Mouse (Mus musculus) forebrain, embryonic 15.5 days (tissue): ENCODE results near the gene Hoxa11. TPM values are rescaled to one million over a fixed set of nuclear protein-coding genes. Genes with fewer than 3 reads are reported as not detected.
A peak's percentile ranks its signal among the peaks of the same experiment; 100 is the strongest.

Experiments used
- ATAC-seq: fragments of 200-750 bp; cut with Nextera tagmentation; replicated peaks from 2 replicates; pipeline ENCODE4 v1.8.0; 2017; ENCODE audit warnings: mild to moderate bottlenecking, moderate TSS enrichment, moderate library complexity
- H3K27ac ChIP-seq: fragments of 300-500 bp; sonication (generic); replicated peaks from 2 replicates; pipeline ENCODE4 v1.5.1; 2015; ENCODE audit warnings: mild to moderate bottlenecking, inconsistent platforms
- H3K27me3 ChIP-seq: fragments of 300-500 bp; sonication (generic); 2 replicates; pipeline ENCODE4 v1.6.1; 2015; ENCODE audit warnings: inconsistent platforms
- H3K36me3 ChIP-seq: fragments of 300-500 bp; sonication (generic); 2 replicates; pipeline ENCODE4 v1.6.1; 2015; ENCODE audit warnings: mild to moderate bottlenecking, inconsistent platforms
- H3K4me1 ChIP-seq: fragments of 300-500 bp; sonication (generic); 2 replicates; pipeline ENCODE4 v1.6.1; 2015; ENCODE audit warnings: inconsistent platforms
- H3K4me2 ChIP-seq: fragments of 300-500 bp; sonication (generic); replicated peaks from 2 replicates; pipeline ENCODE4 v1.6.1; 2015; ENCODE audit warnings: mild to moderate bottlenecking, inconsistent platforms
- H3K4me3 ChIP-seq: fragments of 300-500 bp; sonication (generic); 2 replicates; pipeline ENCODE4 v1.5.1; 2015; ENCODE audit warnings: mild to moderate bottlenecking, inconsistent platforms
- H3K9ac ChIP-seq: fragments of 300-500 bp; sonication (generic); replicated peaks from 2 replicates; pipeline ENCODE4 v1.6.1; 2015; ENCODE audit warnings: mild to moderate bottlenecking, inconsistent platforms
- H3K9me3 ChIP-seq: fragments of 300-500 bp; sonication (generic); 2 replicates; pipeline ENCODE4 v1.6.1; 2016; ENCODE audit warnings: inconsistent platforms
- WGBS: fragments of 180-500 bp; shearing (Covaris S2); methylation state at CpG from one replicate; pipeline ENCODE4 v1.1.7; 2015; ENCODE audit warnings: mixed read lengths; 5-methylcytosine and 5-hydroxymethylcytosine counted together
- polyA plus RNA-seq: library from polyadenylated mRNA; unstranded; fragments of >200 nt; fragmentation: Nextera tagmentation; extraction: Ambion mirVana; gene quantifications from 2 replicates; pipeline ENCODE4 v1.2.1, GENCODE M21; 2015

Gene Hoxa11
- polyA plus RNA-seq, 1 experiment from 2014 or later: not detected

GRCm38 (mm10) chr6:52225612-52226568 is 19.7 kb downstream of the Hoxa11 start:
- H3K4me1 ChIP-seq: peaks cover 7% of the 10 kb centered on the region

GRCm38 (mm10) chr6:52224895-52225611 is 20.6 kb downstream of the Hoxa11 start:
- WGBS: 2% methylated on average over 36 of the region's 36 CpGs
- H3K4me3 ChIP-seq: no peak overlapping the region
- peaks cover 7% of the 10 kb centered on the region for H3K4me1 ChIP-seq
- no peaks in the 10 kb centered on the region for H3K9me3 ChIP-seq
- no peak for ATAC-seq
- H3K4me2 ChIP-seq: no peak overlapping the region
- no peaks in the 10 kb centered on the region for H3K36me3 ChIP-seq
- H3K9ac ChIP-seq: no peak overlapping the region
- H3K27me3 ChIP-seq: peaks cover 98% of the 10 kb centered on the region
- H3K27ac ChIP-seq: no peak overlapping the region

More at GRCm38 (mm10) chr6:52225612-52226568, 19.7 kb downstream of the Hoxa11 start:
- H3K4me2 ChIP-seq: no peak overlapping the region
- H3K9ac ChIP-seq: no peak overlapping the region
- WGBS: 2% methylated on average over 69 of the region's 69 CpGs
- no peak for ATAC-seq
- no peaks in the 10 kb centered on the region for H3K9me3 ChIP-seq
- H3K4me3 ChIP-seq: no peak overlapping the region
- peaks cover 98% of the 10 kb centered on the region for H3K27me3 ChIP-seq
- H3K27ac ChIP-seq: no peak overlapping the region
- no peaks in the 10 kb centered on the region for H3K36me3 ChIP-seq

DNA sequence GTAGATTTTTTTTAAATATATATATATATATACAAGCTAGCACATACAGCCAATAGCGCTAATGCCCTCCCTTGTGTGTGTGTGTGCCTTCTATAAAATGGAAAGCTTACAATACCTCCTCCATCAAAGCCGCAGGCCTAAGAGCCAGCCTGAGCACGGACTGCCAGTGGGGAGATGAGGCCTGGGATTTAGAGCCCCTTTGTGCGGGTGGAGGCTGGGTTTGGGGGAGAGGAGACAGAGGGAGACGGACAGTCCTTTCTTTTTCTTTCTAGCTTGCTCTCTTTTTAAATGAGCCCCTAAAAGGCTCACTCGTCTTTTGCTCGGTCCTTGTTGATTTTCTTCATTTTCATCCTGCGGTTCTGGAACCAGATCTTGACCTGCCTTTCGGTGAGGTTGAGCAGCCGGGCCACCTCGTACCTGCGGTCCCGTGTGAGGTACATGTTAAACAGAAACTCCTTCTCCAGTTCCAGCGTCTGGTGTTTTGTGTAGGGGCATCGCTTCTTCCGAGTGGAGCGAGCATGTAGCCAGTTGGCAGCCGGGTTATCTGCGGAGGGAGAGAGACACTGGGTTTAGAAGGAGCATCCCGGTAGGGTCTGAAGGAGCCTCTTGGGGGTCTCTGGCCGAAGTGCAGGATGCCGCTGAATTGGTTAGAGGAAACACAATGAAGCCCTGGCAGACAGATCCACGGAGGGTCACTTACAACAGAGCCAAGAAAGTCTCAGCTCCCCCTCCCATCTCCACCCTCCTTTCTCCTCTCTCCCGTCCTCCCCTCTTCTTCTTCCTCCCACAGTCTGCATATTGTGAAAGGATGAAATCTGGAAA is 21.5 kb downstream of the Hoxa11 start:
- Histone ChIP-seq H3K4me2 (no peak overlapping the region), H3K4me3 (no peak overlapping the region), H3K9ac (no peak overlapping the region), H3K27ac (no peak overlapping the region), H3K4me1 (peaks cover 7% of the 10 kb centered on the region), H3K36me3 (no peaks in the 10 kb centered on the region), H3K9me3 (no peaks in the 10 kb centered on the region), H3K27me3 (peaks cover 98% of the 10 kb centered on the region)
- 1% methylated on average over 24 of the region's 24 CpGs for WGBS
- no peak for ATAC-seq

GRCm38 (mm10) chr6:52222729-52223128 is 22.9 kb downstream of the Hoxa11 start:
- Histone ChIP-seq H3K27ac (no peak overlapping the region), H3K27me3 (peaks cover 100% of the 10 kb centered on the region), H3K9me3 (no peaks in the 10 kb centered on the region), H3K9ac (no peak overlapping the region), H3K4me1 (peaks cover 7% of the 10 kb centered on the region), H3K36me3 (no peaks in the 10 kb centered on the region), H3K4me2 (no peak overlapping the region), H3K4me3 (no peak overlapping the region)
- ATAC-seq: no peak
- WGBS: 12% methylated on average over 13 of the region's 13 CpGs

- no peak; the same call in 1 of the 2 replicates for ATAC-seq
- Histone ChIP-seq H3K4me2 (peak overlapping the region; percentile 78), H3K9me3 (no peaks in the 10 kb centered on the region), H3K9ac (no peak overlapping the region), H3K27ac (no peak overlapping the region), H3K36me3 (no peaks in the 10 kb centered on the region), H3K4me1 (peaks cover 12% of the 10 kb centered on the region), H3K27me3 (peaks cover 100% of the 10 kb centered on the region), H3K4me3 (peak overlapping the region; percentile 46)
- WGBS: 6% methylated on average over 21 of the region's 21 CpGs
Observed at GRCm38 (mm10) chr6:52221993-52222685, 23.5 kb downstream of the Hoxa11 start.

DNA sequence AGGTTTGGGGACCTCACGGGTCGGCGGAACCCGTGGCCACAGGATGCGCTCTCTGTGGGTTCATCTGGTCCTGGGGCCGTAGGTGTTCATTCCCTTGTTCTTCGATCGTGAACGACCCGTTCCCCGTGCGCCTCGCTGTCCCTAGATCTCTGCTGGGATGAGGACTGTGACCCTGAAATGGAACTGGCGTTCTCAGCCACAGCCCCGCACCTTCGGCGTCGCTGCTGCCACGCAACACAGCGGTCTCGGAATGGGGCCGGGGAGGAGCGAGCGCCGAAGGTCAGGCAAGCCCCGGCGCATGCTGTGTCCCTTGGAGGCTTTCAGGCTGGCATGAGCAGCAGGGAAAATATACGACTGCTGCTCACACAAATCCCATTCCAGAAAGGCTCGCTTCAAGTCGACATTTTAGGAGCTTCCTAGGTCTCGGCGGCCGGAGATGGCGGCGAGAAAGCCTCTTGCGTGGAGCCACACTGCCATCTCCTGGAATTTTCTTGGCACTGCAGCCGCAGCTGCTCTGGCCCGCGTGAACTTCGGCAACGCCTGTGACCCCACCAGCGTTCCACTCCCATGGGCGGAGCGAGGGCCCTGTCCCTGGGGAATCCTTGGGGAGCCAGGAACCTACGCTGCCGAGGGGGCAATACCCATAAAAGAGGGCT is 24.1 kb downstream of the Hoxa11 start, which contains the start of gene Hoxa7:
Gene Hoxa7, minus strand, starts transcription at position 518 of the 656 bp plus-strand sequence.
- Histone ChIP-seq H3K27me3 (peaks cover 100% of the 10 kb centered on the region), H3K4me1 (peaks cover 17% of the 10 kb centered on the region), H3K36me3 (no peaks in the 10 kb centered on the region), H3K4me2 (peak within 1 kb of the TSS; percentile 78), H3K27ac (no peak within 1 kb of the TSS), H3K4me3 (peak within 1 kb of the TSS; percentile 46), H3K9me3 (no peaks in the 10 kb centered on the region), H3K9ac (peak within 1 kb of the TSS; percentile 43)
- 2% methylated on average over 46 of the region's 46 CpGs for WGBS
- peak; percentile 53 for ATAC-seq

GRCm38 (mm10) chr6:52220865-52221310 is 24.7 kb downstream of the Hoxa11 start:
- H3K36me3 ChIP-seq: no peaks in the 10 kb centered on the region
- H3K4me3 ChIP-seq: peak overlapping the region; percentile 46
- no peak for ATAC-seq
- WGBS: 8% methylated on average over 12 of the region's 12 CpGs
- peaks cover 100% of the 10 kb centered on the region for H3K27me3 ChIP-seq
- no peak overlapping the region for H3K9ac ChIP-seq
- H3K4me1 ChIP-seq: peaks cover 17% of the 10 kb centered on the region
- no peaks in the 10 kb centered on the region for H3K9me3 ChIP-seq
- no peak overlapping the region for H3K27ac ChIP-seq
- peak overlapping the region; percentile 78 for H3K4me2 ChIP-seq

DNA sequence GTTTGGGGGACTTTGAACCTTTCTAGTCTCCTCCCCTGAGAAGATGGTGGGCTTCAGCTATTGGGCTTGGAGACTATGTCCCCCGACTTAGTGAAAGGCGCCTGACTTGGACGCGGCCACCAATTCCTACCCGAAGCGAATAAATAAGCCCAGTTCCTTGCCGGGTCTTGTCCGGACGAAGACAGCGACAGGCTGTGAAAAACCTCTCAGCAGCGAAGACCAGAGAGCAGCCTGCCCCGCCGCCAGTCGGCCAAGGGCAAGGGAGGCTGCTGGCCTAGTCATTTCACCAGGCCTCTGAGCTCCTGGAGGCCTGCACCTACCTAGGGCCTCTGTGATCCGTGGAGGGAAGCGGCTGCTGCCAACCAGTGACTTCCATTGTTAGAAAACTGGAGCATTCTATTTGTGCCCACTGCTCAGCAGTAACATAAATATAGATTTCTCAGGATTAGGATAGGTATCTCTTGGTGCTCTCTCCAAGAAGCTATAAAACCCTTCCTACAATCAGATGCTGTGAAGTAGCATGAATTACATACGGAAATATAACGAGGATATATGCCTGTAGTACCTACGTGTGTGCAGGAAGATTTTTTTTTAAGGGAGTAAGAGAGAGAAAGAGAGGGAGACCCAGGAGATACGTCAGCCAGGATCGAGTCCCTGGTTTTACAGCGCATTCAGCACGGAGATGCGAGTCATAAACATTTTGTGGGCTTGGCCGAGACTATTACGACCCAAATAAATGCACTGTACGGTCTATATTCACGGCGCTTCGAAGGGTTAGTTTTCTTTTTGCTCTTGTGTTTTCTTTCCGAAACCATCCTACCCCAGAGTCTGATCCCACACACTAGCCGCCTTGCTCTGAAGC is 25.4 kb downstream of the Hoxa11 start:
- WGBS: 14% methylated on average over 32 of the region's 32 CpGs
- Histone ChIP-seq H3K9me3 (no peaks in the 10 kb centered on the region), H3K9ac (no peak overlapping the region), H3K27me3 (peaks cover 100% of the 10 kb centered on the region), H3K4me2 (no peak overlapping the region), H3K4me1 (peaks cover 17% of the 10 kb centered on the region), H3K4me3 (no peak overlapping the region), H3K36me3 (no peaks in the 10 kb centered on the region), H3K27ac (no peak overlapping the region)
- ATAC-seq: no peak

DNA sequence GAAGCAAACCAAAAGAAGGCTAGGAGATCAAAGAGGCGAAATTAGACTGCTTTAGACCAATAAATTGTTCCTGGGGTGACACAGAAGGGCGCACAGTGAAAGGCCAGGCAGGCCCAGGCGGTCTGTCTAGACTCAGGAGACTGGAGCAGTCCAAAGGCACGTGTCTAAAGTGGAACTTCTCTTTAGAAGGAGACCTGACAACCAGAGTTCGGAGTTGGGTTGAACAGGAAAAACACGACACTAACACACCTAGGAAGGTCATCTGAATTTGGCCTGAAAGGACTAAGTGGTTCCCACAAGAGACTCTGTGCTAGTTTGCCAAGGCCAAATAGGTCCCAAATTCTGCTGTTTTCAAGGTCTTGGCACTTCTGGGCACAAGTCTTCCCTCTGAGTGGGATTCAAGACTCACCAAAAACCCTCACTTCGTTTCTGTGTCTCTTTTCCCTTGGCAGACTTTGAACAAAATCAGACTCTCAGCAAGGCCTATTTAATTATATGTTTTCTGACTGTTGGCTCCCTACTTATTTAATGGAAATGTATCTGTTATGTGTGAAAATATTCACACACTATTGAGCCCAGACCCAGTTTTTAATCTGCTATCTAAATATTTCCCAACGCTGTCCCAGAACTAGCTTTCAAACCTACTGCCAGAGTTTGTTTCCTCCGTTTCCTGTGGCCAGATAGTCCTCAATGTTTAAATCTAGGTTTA is 26.2 kb downstream of the Hoxa11 start:
- Histone ChIP-seq H3K9me3 (no peaks in the 10 kb centered on the region), H3K9ac (no peak overlapping the region), H3K4me2 (no peak overlapping the region), H3K36me3 (no peaks in the 10 kb centered on the region), H3K4me1 (peaks cover 17% of the 10 kb centered on the region), H3K4me3 (no peak overlapping the region), H3K27me3 (peaks cover 100% of the 10 kb centered on the region), H3K27ac (no peak overlapping the region)
- WGBS: 17% methylated on average over 9 of the region's 9 CpGs
- no peak for ATAC-seq
